Mouse (Mus musculus) embryonic fibroblast, embryonic 13.5 days (primary cell): Measurements from ENCODE around the gene Gprin1.

Experiments
- CTCF ChIP-seq: IDR thresholded peaks from 2 replicates; pipeline ENCODE4 v1.5.1; 2011; ENCODE audit warnings: mild to moderate bottlenecking, control low read depth, low read length, moderate library complexity, borderline replicate concordance; ENCODE audit not compliant: insufficient read depth
- POLR2A ChIP-seq: IDR thresholded peaks from 2 replicates; pipeline ENCODE4 v1.6.1; 2011; ENCODE audit warnings: low read depth, mild to moderate bottlenecking, control low read depth, low read length, moderate library complexity

- TF ChIP-seq CTCF (no peak), POLR2A (no peak)
Measured at GRCm38 (mm10) chr13:54748721-54749060, 983 bp downstream of the Gprin1 start.
